Mouse (Mus musculus) kidney, adult 2 months (tissue): ENCODE results near the gene Fam171a2.

ENCODE experiments used
- CTCF ChIP-seq: fragments of 200-500 bp; conservative IDR thresholded peaks from 2 replicates; pipeline ENCODE4 v1.5.1; 2011; ENCODE audit warnings: low read depth, mild to moderate bottlenecking, control low read depth, low read length, moderate library complexity, mixed read lengths; ENCODE audit not compliant: insufficient read depth, insufficient read length
- POLR2A ChIP-seq: fragments of 200-500 bp; IDR thresholded peaks from one replicate; pipeline ENCODE4 v1.6.1; 2011; ENCODE audit warnings: low read depth, low read length, control low read depth

GRCm38 (mm10) chr11:102487901-102488300 lies 40.4 kb upstream of the Fam171a2 start:
- TF ChIP-seq CTCF (no peak), POLR2A (no peak)
